Mouse (Mus musculus): ENCODE measurements around the gene Frat2.

DNA sequence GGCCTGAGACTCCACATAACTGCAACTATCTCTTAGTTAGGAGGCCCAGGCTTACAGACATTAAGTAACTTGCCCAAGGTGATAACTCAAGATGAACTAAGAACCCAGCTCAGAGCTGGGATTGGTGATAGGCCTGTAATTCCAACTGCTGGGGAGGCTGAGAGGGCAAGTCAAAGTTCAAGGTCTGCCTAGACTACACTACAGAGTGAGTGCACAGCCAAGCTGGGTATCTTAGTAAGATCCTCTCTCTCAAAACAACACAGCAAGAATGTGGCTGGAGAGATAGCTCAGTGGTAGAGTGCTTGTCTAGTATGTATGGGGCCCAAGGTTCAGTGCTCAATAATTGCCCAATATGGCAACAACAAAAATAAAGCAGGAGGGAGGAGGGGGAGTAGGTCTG is 40.3 kb upstream of the Frat2 start:
- TF ChIP-seq MYC (IDR thresholded peaks at IDR 0.05; ENCODE audit: low read depth, low read length), result no peak
- no peak for TF ChIP-seq UBTF (IDR thresholded peaks at IDR 0.05; ENCODE audit: borderline replicate concordance, insufficient read depth, low read depth, low read length)
- peak; percentile 82 for TF ChIP-seq TCF12 (IDR thresholded peaks at IDR 0.05; ENCODE audit: low read depth, low read length)
- TF ChIP-seq CTCF (IDR thresholded peaks at IDR 0.05 in 2 of 3, conservative IDR thresholded peaks at IDR 0.05 in 1 of 3; ENCODE audit: control insufficient read depth in 1 of 3, insufficient read depth in 1 of 3, low read depth in 2 of 3, low read length in 3 of 3, poor library complexity in 1 of 3, severe bottlenecking in 1 of 3), result no peak
- TF ChIP-seq POLR2A (IDR thresholded peaks at IDR 0.05; ENCODE audit: control insufficient read depth in 1 of 2, insufficient read depth in 1 of 2, low read depth in 1 of 2, low read length in 2 of 2, poor library complexity in 1 of 2), result no peak
- TF ChIP-seq ZC3H11A (IDR thresholded peaks at IDR 0.05; ENCODE audit: low read depth, low read length), result no peak
- no peak for TF ChIP-seq NRF1 (IDR thresholded peaks at IDR 0.05; ENCODE audit: insufficient read depth, low read depth, low read length, poor library complexity, severe bottlenecking)
- no peak for TF ChIP-seq SMC3 (IDR thresholded peaks at IDR 0.05; ENCODE audit: low read depth, low read length)
- TF ChIP-seq BHLHE40 (IDR thresholded peaks at IDR 0.05; ENCODE audit: borderline replicate concordance, low read depth, low read length), result no peak
- peak; percentile 59; the same call in 1 of the 2 replicates for TF ChIP-seq SIN3A (IDR thresholded peaks at IDR 0.05; ENCODE audit: low read length)
- no peak for TF ChIP-seq MAZ (IDR thresholded peaks at IDR 0.05; ENCODE audit: low read depth, low read length)

All from MEL (cell line).